Mouse (Mus musculus): Measurements from ENCODE around the gene Gpld1. TPM values are rescaled to one million over a fixed set of nuclear protein-coding genes. Genes with fewer than 3 reads are reported as not detected.

Gene Gpld1
- polyA plus RNA-seq, 1 experiment = 0.02 TPM

GRCm38 (mm10) chr13:25019793-25020539 is 77.0 kb downstream of the Gpld1 start, which contains the start of gene Mrs2:
Gene Mrs2, minus strand, starts transcription at chr13:25020379.
- Histone ChIP-seq H3K79me2 (ENCODE audit: control insufficient read depth, insufficient read depth) (peaks cover 23% of the 10 kb centered on the region), H3ac (ENCODE audit: control insufficient read depth, insufficient read length, low read depth) (peak within 1 kb of the TSS; percentile 80), H3K36me3 (ENCODE audit: control insufficient read depth, insufficient read depth) (peaks cover 3% of the 10 kb centered on the region), H3K27me3 (ENCODE audit: control insufficient read depth, insufficient read depth, insufficient read length) (no peaks in the 10 kb centered on the region), H3K79me3 (ENCODE audit: low read depth) (peaks cover 4% of the 10 kb centered on the region), H3K4me3 (ENCODE audit: insufficient read depth, poor library complexity, severe bottlenecking) (peak within 1 kb of the TSS; percentile 51)
- TF ChIP-seq MYOD1 (IDR thresholded peaks at IDR 0.05; ENCODE audit: control insufficient read depth, insufficient read length, low read depth) = no peak
- TF ChIP-seq FOSL1 (IDR thresholded peaks at IDR 0.05; ENCODE audit: insufficient read depth, low read length, poor library complexity, severe bottlenecking) = no peak
- peak; percentile 73 for TF ChIP-seq MAX (IDR thresholded peaks at IDR 0.05)

DNA sequence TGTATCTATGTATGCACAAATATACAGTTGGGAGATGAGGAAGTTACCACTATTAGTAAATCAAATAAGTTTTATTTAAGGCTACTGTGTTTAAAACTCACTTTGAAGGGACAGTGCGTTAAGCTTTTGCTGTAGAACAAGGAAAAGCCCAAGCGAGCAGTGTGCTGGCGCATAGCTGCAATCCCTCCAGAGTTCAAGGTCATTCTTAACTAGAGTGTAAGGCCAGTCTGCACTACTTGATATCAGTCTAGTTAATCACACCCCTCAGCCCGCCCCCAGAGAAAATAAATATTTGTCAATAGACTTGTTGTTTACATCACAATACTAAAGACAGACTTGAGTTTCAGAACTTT is 77.6 kb downstream of the Gpld1 start:
- Histone ChIP-seq H3K79me2 (ENCODE audit: control insufficient read depth, insufficient read depth) (peaks cover 23% of the 10 kb centered on the region), H3K27me3 (ENCODE audit: control insufficient read depth, insufficient read depth, insufficient read length) (no peaks in the 10 kb centered on the region), H3K4me3 (ENCODE audit: insufficient read depth, poor library complexity, severe bottlenecking) (peak overlapping the region; percentile 51), H3K36me3 (ENCODE audit: control insufficient read depth, insufficient read depth) (peaks cover 3% of the 10 kb centered on the region), H3ac (ENCODE audit: control insufficient read depth, insufficient read length, low read depth) (no peak overlapping the region), H3K79me3 (ENCODE audit: low read depth) (peaks cover 4% of the 10 kb centered on the region)
- TF ChIP-seq MYOG (IDR thresholded peaks at IDR 0.05; ENCODE audit: control insufficient read depth, extremely low read depth, insufficient read length) (no peak), MAX (IDR thresholded peaks at IDR 0.05) (no peak), MYOD1 (IDR thresholded peaks at IDR 0.05; ENCODE audit: control insufficient read depth, insufficient read length, low read depth) (no peak), CEBPB (IDR thresholded peaks at IDR 0.05; ENCODE audit: low read depth) (no peak), FOSL1 (IDR thresholded peaks at IDR 0.05; ENCODE audit: insufficient read depth, low read length, poor library complexity, severe bottlenecking) (no peak), USF1 (IDR thresholded peaks at IDR 0.05; ENCODE audit: low read depth) (no peak), CTCF (IDR thresholded peaks at IDR 0.05; ENCODE audit: control insufficient read depth, insufficient read depth, insufficient read length) (no peak)

DNA sequence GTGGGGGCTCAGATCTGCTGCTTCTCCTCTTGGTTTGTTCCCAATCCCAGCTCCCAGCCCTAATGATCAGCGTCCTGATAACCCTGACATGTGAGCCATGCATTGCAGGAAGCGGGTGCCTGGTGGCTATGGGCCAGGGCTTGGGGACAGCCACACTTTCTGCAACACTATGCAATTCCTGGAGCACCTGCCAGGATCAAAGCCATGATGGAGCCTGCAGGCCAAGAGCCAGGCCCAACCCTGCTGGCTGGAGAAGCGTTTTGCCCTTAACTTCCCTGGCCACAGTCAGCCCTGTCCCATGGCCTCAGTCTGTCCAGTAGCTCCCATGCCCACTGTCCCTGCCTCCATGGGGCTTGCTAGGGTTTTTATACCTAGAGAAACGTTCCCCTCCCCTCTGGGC is 79.4 kb downstream of the Gpld1 start:
- no peak overlapping the region for H3K4me3 ChIP-seq (ENCODE audit: insufficient read depth, poor library complexity, severe bottlenecking)
- TF ChIP-seq CEBPB (IDR thresholded peaks at IDR 0.05; ENCODE audit: low read depth) (no peak), MAX (IDR thresholded peaks at IDR 0.05) (no peak), MYOD1 (IDR thresholded peaks at IDR 0.05; ENCODE audit: control insufficient read depth, insufficient read length, low read depth) (no peak)
- peaks cover 3% of the 10 kb centered on the region for H3K36me3 ChIP-seq (ENCODE audit: control insufficient read depth, insufficient read depth)
- H3K27me3 ChIP-seq (ENCODE audit: control insufficient read depth, insufficient read depth, insufficient read length) = no peaks in the 10 kb centered on the region
- H3K79me2 ChIP-seq (ENCODE audit: control insufficient read depth, insufficient read depth) = peaks cover 23% of the 10 kb centered on the region
- H3ac ChIP-seq (ENCODE audit: control insufficient read depth, insufficient read length, low read depth) = no peak overlapping the region
- peaks cover 4% of the 10 kb centered on the region for H3K79me3 ChIP-seq (ENCODE audit: low read depth)

- Histone ChIP-seq H3K36me3 (ENCODE audit: control insufficient read depth, insufficient read depth) (no peaks in the 10 kb centered on the region), H3K27me3 (ENCODE audit: control insufficient read depth, insufficient read depth, insufficient read length) (no peaks in the 10 kb centered on the region), H3K4me3 (ENCODE audit: insufficient read depth, poor library complexity, severe bottlenecking) (no peak overlapping the region), H3ac (ENCODE audit: control insufficient read depth, insufficient read length, low read depth) (no peak overlapping the region), H3K79me2 (ENCODE audit: control insufficient read depth, insufficient read depth) (peaks cover 19% of the 10 kb centered on the region), H3K79me3 (ENCODE audit: low read depth) (peaks cover 4% of the 10 kb centered on the region)
- TF ChIP-seq FOSL1 (IDR thresholded peaks at IDR 0.05; ENCODE audit: insufficient read depth, low read length, poor library complexity, severe bottlenecking) = no peak
- TF ChIP-seq MYOG (IDR thresholded peaks at IDR 0.05; ENCODE audit: control insufficient read depth, extremely low read depth, insufficient read length) = no peak
- TF ChIP-seq MAX (IDR thresholded peaks at IDR 0.05) = no peak
- TF ChIP-seq CEBPB (IDR thresholded peaks at IDR 0.05; ENCODE audit: low read depth) = no peak
Observed at GRCm38 (mm10) chr13:25023129-25023528, 80.2 kb downstream of the Gpld1 start.

DNA sequence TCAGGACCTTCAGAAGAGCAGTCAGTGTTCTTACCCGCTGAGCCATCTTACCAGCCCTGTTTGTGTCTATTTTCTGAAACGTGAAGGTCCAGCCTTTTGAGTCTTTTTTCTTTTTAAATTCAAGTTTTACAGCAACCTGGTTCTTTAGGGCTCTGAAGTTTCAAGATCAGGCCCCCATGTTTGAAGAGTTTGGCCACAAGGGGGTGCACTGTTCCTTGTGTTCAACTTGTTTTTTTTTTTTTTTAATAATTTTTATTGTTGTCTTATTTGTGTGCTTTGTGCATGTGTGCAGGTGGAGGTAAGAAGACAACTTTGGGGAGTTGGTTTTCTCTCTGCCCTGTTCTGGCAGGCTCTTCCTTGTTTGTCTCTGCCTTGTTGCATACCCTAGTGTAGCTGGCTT is 81.7 kb downstream of the Gpld1 start:
- Histone ChIP-seq H3K27me3 (ENCODE audit: control insufficient read depth, insufficient read depth, insufficient read length) (no peaks in the 10 kb centered on the region), H3K79me2 (ENCODE audit: control insufficient read depth, insufficient read depth) (peaks cover 3% of the 10 kb centered on the region), H3K36me3 (ENCODE audit: control insufficient read depth, insufficient read depth) (no peaks in the 10 kb centered on the region), H3K4me3 (ENCODE audit: insufficient read depth, poor library complexity, severe bottlenecking) (no peak overlapping the region), H3ac (ENCODE audit: control insufficient read depth, insufficient read length, low read depth) (no peak overlapping the region), H3K79me3 (ENCODE audit: low read depth) (peaks cover 2% of the 10 kb centered on the region)
- no peak for TF ChIP-seq USF1 (IDR thresholded peaks at IDR 0.05; ENCODE audit: low read depth)
- no peak for TF ChIP-seq CEBPB (IDR thresholded peaks at IDR 0.05; ENCODE audit: low read depth)
- TF ChIP-seq MYOG (IDR thresholded peaks at IDR 0.05; ENCODE audit: control insufficient read depth, extremely low read depth, insufficient read length) = no peak
- no peak for TF ChIP-seq FOSL1 (IDR thresholded peaks at IDR 0.05; ENCODE audit: insufficient read depth, low read length, poor library complexity, severe bottlenecking)
- no peak for TF ChIP-seq CTCF (IDR thresholded peaks at IDR 0.05; ENCODE audit: control insufficient read depth, insufficient read depth, insufficient read length)
- no peak for TF ChIP-seq MYOD1 (IDR thresholded peaks at IDR 0.05; ENCODE audit: control insufficient read depth, insufficient read length, low read depth)
- TF ChIP-seq MAX (IDR thresholded peaks at IDR 0.05) = no peak

GRCm38 (mm10) chr13:25026409-25027113 is 83.6 kb downstream of the Gpld1 start:
- no peak for TF ChIP-seq USF1 (IDR thresholded peaks at IDR 0.05; ENCODE audit: low read depth)
- TF ChIP-seq FOSL1 (IDR thresholded peaks at IDR 0.05; ENCODE audit: insufficient read depth, low read length, poor library complexity, severe bottlenecking) = no peak
- TF ChIP-seq MAX (IDR thresholded peaks at IDR 0.05) = no peak
- TF ChIP-seq MYOG (IDR thresholded peaks at IDR 0.05; ENCODE audit: control insufficient read depth, extremely low read depth, insufficient read length) = no peak
- no peak for TF ChIP-seq CEBPB (IDR thresholded peaks at IDR 0.05; ENCODE audit: low read depth)
- no peak for TF ChIP-seq CTCF (IDR thresholded peaks at IDR 0.05; ENCODE audit: control insufficient read depth, insufficient read depth, insufficient read length)
- no peak for TF ChIP-seq MYOD1 (IDR thresholded peaks at IDR 0.05; ENCODE audit: control insufficient read depth, insufficient read length, low read depth)
- Histone ChIP-seq H3K27me3 (ENCODE audit: control insufficient read depth, insufficient read depth, insufficient read length) (no peaks in the 10 kb centered on the region), H3K79me2 (ENCODE audit: control insufficient read depth, insufficient read depth) (no peaks in the 10 kb centered on the region), H3K36me3 (ENCODE audit: control insufficient read depth, insufficient read depth) (no peaks in the 10 kb centered on the region), H3ac (ENCODE audit: control insufficient read depth, insufficient read length, low read depth) (no peak overlapping the region), H3K79me3 (ENCODE audit: low read depth) (no peaks in the 10 kb centered on the region), H3K4me3 (ENCODE audit: insufficient read depth, poor library complexity, severe bottlenecking) (no peak overlapping the region)
